Mouse (Mus musculus): Measurements from ENCODE around the gene Acaca. TPM values are rescaled to one million over a fixed set of nuclear protein-coding genes. Genes with fewer than 3 reads are reported as not detected.

The Acaca gene
- polyA plus RNA-seq, 1 experiment from 2014 or later, result 5.5 TPM

- WGBS, result 65% methylated on average over 2 of the region's 2 CpGs
- peak; percentile 49 for DNase-seq (ENCODE audit: low spot score)
- no peak overlapping the region for H3K4me2 ChIP-seq (ENCODE audit: low read length)
- no peak overlapping the region for H3K9ac ChIP-seq (ENCODE audit: low read depth, low read length)
- no peaks in the 10 kb centered on the region for H3K27me3 ChIP-seq (ENCODE audit: insufficient read depth, low read length)
- no peaks in the 10 kb centered on the region for H3K9me3 ChIP-seq (replicated peaks; ENCODE audit: low read length)
- no peak for ATAC-seq (replicated peaks; ENCODE audit: low FRiP score, low read depth)
- H3K27ac ChIP-seq, result no peak overlapping the region
- peak; percentile 81 for TF ChIP-seq CTCF (IDR thresholded peaks at IDR 0.05; ENCODE audit: low read depth)
- H3K4me1 ChIP-seq (replicated peaks; ENCODE audit: insufficient read depth, low read length), result no peaks in the 10 kb centered on the region
- no peaks in the 10 kb centered on the region for H3K36me3 ChIP-seq (ENCODE audit: insufficient read depth, low read length)
- H3K4me3 ChIP-seq (replicated peaks; ENCODE audit: low read depth, low read length), result no peak overlapping the region
Measured at GRCm38 (mm10) chr11:84141752-84142151, 12.3 kb downstream of the Acaca start.

GRCm38 (mm10) chr11:84145201-84145798, 15.8 kb downstream of the Acaca start:
- Histone ChIP-seq H3K4me1 (replicated peaks; ENCODE audit: insufficient read depth, low read length) (no peaks in the 10 kb centered on the region), H3K27ac (no peak overlapping the region), H3K36me3 (ENCODE audit: insufficient read depth, low read length) (no peaks in the 10 kb centered on the region), H3K4me3 (replicated peaks; ENCODE audit: low read depth, low read length) (no peak overlapping the region), H3K9me3 (replicated peaks; ENCODE audit: low read length) (no peaks in the 10 kb centered on the region), H3K9ac (ENCODE audit: low read depth, low read length) (no peak overlapping the region), H3K27me3 (ENCODE audit: insufficient read depth, low read length) (no peaks in the 10 kb centered on the region), H3K4me2 (ENCODE audit: low read length) (no peak overlapping the region)
- DNase-seq (ENCODE audit: low spot score), result no peak
- WGBS, result 73% methylated on average over 10 of the region's 10 CpGs
- no peak for ATAC-seq (replicated peaks; ENCODE audit: low FRiP score, low read depth)
- no peak for TF ChIP-seq CTCF (IDR thresholded peaks at IDR 0.05; ENCODE audit: low read depth)

GRCm38 (mm10) chr11:84146081-84146480, 16.6 kb downstream of the Acaca start:
- no peak for TF ChIP-seq CTCF (IDR thresholded peaks at IDR 0.05; ENCODE audit: low read depth)
- Histone ChIP-seq H3K4me3 (replicated peaks; ENCODE audit: low read depth, low read length) (no peak overlapping the region), H3K9me3 (replicated peaks; ENCODE audit: low read length) (no peaks in the 10 kb centered on the region), H3K36me3 (ENCODE audit: insufficient read depth, low read length) (no peaks in the 10 kb centered on the region), H3K4me2 (ENCODE audit: low read length) (no peak overlapping the region), H3K9ac (ENCODE audit: low read depth, low read length) (no peak overlapping the region), H3K27ac (no peak overlapping the region), H3K27me3 (ENCODE audit: insufficient read depth, low read length) (no peaks in the 10 kb centered on the region), H3K4me1 (replicated peaks; ENCODE audit: insufficient read depth, low read length) (no peaks in the 10 kb centered on the region)
- DNase-seq (ENCODE audit: low spot score) (no peak), ATAC-seq (replicated peaks; ENCODE audit: low FRiP score, low read depth) (no peak)
- WGBS, result 70% methylated on average over 3 of the region's 3 CpGs

- no peaks in the 10 kb centered on the region for H3K4me1 ChIP-seq (replicated peaks; ENCODE audit: insufficient read depth, low read length)
- no peaks in the 10 kb centered on the region for H3K9me3 ChIP-seq (replicated peaks; ENCODE audit: low read length)
- DNase-seq (ENCODE audit: low spot score) (no peak), ATAC-seq (replicated peaks; ENCODE audit: low FRiP score, low read depth) (no peak)
- 71% methylated on average over 2 of the region's 2 CpGs for WGBS
- no peak overlapping the region for H3K4me3 ChIP-seq (replicated peaks; ENCODE audit: low read depth, low read length)
- no peaks in the 10 kb centered on the region for H3K36me3 ChIP-seq (ENCODE audit: insufficient read depth, low read length)
- no peak overlapping the region for H3K27ac ChIP-seq
- no peaks in the 10 kb centered on the region for H3K27me3 ChIP-seq (ENCODE audit: insufficient read depth, low read length)
- H3K4me2 ChIP-seq (ENCODE audit: low read length), result no peak overlapping the region
- TF ChIP-seq CTCF (IDR thresholded peaks at IDR 0.05; ENCODE audit: low read depth), result peak; percentile 48
- H3K9ac ChIP-seq (ENCODE audit: low read depth, low read length), result no peak overlapping the region
Measured at GRCm38 (mm10) chr11:84150884-84151283, 21.4 kb downstream of the Acaca start.

GRCm38 (mm10) chr11:84156535-84157262, 27.2 kb downstream of the Acaca start:
- TF ChIP-seq CTCF (IDR thresholded peaks at IDR 0.05; ENCODE audit: low read depth), result no peak
- no peak overlapping the region for H3K4me3 ChIP-seq (replicated peaks; ENCODE audit: low read depth, low read length)
- ATAC-seq (replicated peaks; ENCODE audit: low FRiP score, low read depth) (no peak), DNase-seq (ENCODE audit: low spot score) (no peak)
- no peak overlapping the region for H3K27ac ChIP-seq
- H3K36me3 ChIP-seq (ENCODE audit: insufficient read depth, low read length), result no peaks in the 10 kb centered on the region
- H3K4me2 ChIP-seq (ENCODE audit: low read length), result no peak overlapping the region
- no peaks in the 10 kb centered on the region for H3K9me3 ChIP-seq (replicated peaks; ENCODE audit: low read length)
- no peaks in the 10 kb centered on the region for H3K4me1 ChIP-seq (replicated peaks; ENCODE audit: insufficient read depth, low read length)
- H3K9ac ChIP-seq (ENCODE audit: low read depth, low read length), result no peak overlapping the region
- WGBS, result 85% methylated on average over 4 of the region's 4 CpGs
- H3K27me3 ChIP-seq (ENCODE audit: insufficient read depth, low read length), result no peaks in the 10 kb centered on the region

- ATAC-seq (replicated peaks; ENCODE audit: low FRiP score, low read depth) (no peak), DNase-seq (ENCODE audit: low spot score) (no peak)
- Histone ChIP-seq H3K9ac (ENCODE audit: low read depth, low read length) (no peak overlapping the region), H3K27ac (no peak overlapping the region), H3K4me3 (replicated peaks; ENCODE audit: low read depth, low read length) (no peak overlapping the region), H3K4me2 (ENCODE audit: low read length) (no peak overlapping the region), H3K27me3 (ENCODE audit: insufficient read depth, low read length) (no peaks in the 10 kb centered on the region), H3K36me3 (ENCODE audit: insufficient read depth, low read length) (no peaks in the 10 kb centered on the region), H3K9me3 (replicated peaks; ENCODE audit: low read length) (no peaks in the 10 kb centered on the region), H3K4me1 (replicated peaks; ENCODE audit: insufficient read depth, low read length) (no peaks in the 10 kb centered on the region)
- 84% methylated on average over 6 of the region's 6 CpGs for WGBS
- no peak for TF ChIP-seq CTCF (IDR thresholded peaks at IDR 0.05; ENCODE audit: low read depth)
Measured at GRCm38 (mm10) chr11:84164123-84164522, 34.7 kb downstream of the Acaca start.

All from kidney, postnatal 0 days (tissue).